Mouse (Mus musculus): ENCODE results near the gene Ssbp2. TPM values are rescaled to one million over a fixed set of nuclear protein-coding genes. Genes with fewer than 3 reads are reported as not detected.

The Ssbp2 gene
- polyA plus RNA-seq, 1 experiment from 2014 or later: 198 TPM

DNA sequence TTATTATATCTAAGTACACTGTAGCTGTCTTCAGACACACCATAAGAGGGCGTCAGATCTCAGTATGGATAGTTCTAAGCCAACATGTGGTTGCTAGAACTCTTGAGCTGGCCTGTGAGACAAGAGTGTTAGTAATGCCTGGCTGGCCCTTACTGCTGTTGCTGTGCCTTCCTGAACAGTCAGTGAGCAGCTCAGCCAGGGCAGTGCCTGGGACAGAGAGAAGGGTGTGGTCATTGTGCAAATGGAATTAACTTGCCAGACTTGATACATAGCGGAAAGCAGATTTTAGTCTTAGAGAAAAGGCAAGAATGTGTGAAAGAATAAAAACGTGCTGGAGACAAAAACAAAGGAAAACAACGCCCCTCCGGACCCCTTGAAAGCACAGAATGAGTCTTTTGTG, 83.5 kb downstream of the Ssbp2 start:
- WGBS: 76% methylated on average over 5 of the region's 5 CpGs
- Histone ChIP-seq H3K9me3 (replicated peaks; ENCODE audit: control insufficient read depth, low read length) (no peaks in the 10 kb centered on the region), H3K9ac (replicated peaks; ENCODE audit: low read length) (no peak overlapping the region), H3K27me3 (ENCODE audit: control insufficient read depth, insufficient read depth, low read length) (no peaks in the 10 kb centered on the region), H3K27ac (replicated peaks; ENCODE audit: low read depth, low read length) (no peak overlapping the region), H3K4me2 (ENCODE audit: low read depth, low read length) (no peak overlapping the region), H3K4me1 (ENCODE audit: control insufficient read depth, insufficient read depth, low read length) (no peaks in the 10 kb centered on the region), H3K36me3 (replicated peaks; ENCODE audit: control insufficient read depth, insufficient read depth, low read depth, low read length) (no peaks in the 10 kb centered on the region), H3K4me3 (ENCODE audit: low read depth, low read length) (no peak overlapping the region)
- no peak for DNase-seq (ENCODE audit: low spot score)
- ATAC-seq (replicated peaks; ENCODE audit: insufficient number of reproducible peaks, low FRiP score, low TSS enrichment, low read depth): no peak

DNA sequence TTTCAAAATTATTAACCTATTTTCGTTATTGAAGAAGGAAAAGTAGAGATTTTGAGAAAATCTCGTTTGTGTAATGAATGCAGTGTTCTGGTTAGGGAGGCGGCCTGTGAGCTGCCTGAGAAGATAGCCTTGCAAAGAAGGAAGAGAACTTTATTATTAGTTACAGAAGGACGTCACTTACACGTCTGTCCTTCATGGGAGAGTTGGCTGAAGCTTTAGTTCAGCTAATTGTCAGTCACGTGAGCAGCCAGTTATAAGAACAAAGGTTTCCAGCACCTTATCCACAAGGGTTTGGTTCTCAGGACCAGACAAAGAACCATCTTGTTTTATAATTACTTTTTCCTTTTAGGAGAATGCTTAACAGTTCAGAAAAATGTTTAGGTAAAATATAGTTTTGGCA, 104.0 kb downstream of the Ssbp2 start:
- ATAC-seq (replicated peaks; ENCODE audit: insufficient number of reproducible peaks, low FRiP score, low TSS enrichment, low read depth) (no peak), DNase-seq (ENCODE audit: low spot score) (no peak)
- Histone ChIP-seq H3K27ac (replicated peaks; ENCODE audit: low read depth, low read length) (no peak overlapping the region), H3K9me3 (replicated peaks; ENCODE audit: control insufficient read depth, low read length) (no peaks in the 10 kb centered on the region), H3K9ac (replicated peaks; ENCODE audit: low read length) (no peak overlapping the region), H3K4me2 (ENCODE audit: low read depth, low read length) (no peak overlapping the region), H3K4me3 (ENCODE audit: low read depth, low read length) (no peak overlapping the region), H3K27me3 (ENCODE audit: control insufficient read depth, insufficient read depth, low read length) (no peaks in the 10 kb centered on the region), H3K36me3 (replicated peaks; ENCODE audit: control insufficient read depth, insufficient read depth, low read depth, low read length) (no peaks in the 10 kb centered on the region), H3K4me1 (ENCODE audit: control insufficient read depth, insufficient read depth, low read length) (no peaks in the 10 kb centered on the region)
- 66% methylated on average over 6 of the region's 6 CpGs for WGBS

GRCm38 (mm10) chr13:91564755-91565154, 104.7 kb downstream of the Ssbp2 start:
- H3K4me3 ChIP-seq (ENCODE audit: low read depth, low read length): no peak overlapping the region
- H3K9me3 ChIP-seq (replicated peaks; ENCODE audit: control insufficient read depth, low read length): no peaks in the 10 kb centered on the region
- no peak overlapping the region for H3K9ac ChIP-seq (replicated peaks; ENCODE audit: low read length)
- H3K4me1 ChIP-seq (ENCODE audit: control insufficient read depth, insufficient read depth, low read length): no peaks in the 10 kb centered on the region
- no peak overlapping the region for H3K27ac ChIP-seq (replicated peaks; ENCODE audit: low read depth, low read length)
- WGBS: 91% methylated on average over 6 of the region's 6 CpGs
- DNase-seq (ENCODE audit: low spot score): no peak
- no peaks in the 10 kb centered on the region for H3K36me3 ChIP-seq (replicated peaks; ENCODE audit: control insufficient read depth, insufficient read depth, low read depth, low read length)
- ATAC-seq (replicated peaks; ENCODE audit: insufficient number of reproducible peaks, low FRiP score, low TSS enrichment, low read depth): no peak
- no peaks in the 10 kb centered on the region for H3K27me3 ChIP-seq (ENCODE audit: control insufficient read depth, insufficient read depth, low read length)
- H3K4me2 ChIP-seq (ENCODE audit: low read depth, low read length): no peak overlapping the region

DNA sequence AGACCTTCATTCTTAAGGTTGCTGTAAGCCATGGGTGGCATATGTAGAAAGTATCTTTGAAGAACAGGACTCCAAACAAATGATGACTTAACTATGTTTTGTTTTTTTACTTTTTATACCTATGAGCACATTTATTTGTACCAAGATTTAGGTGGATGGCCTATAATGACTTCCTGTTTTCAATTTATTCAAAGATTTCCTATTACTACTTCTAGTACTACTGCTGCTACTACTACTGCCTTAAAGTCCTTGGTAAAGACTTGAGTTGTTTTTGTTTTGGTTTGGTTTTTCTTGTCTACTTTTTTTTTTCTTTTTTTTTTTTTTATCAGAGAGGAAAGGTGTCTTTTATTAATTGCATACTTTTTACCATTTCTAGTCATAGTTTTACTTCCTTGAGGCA, 121.4 kb downstream of the Ssbp2 start:
- Histone ChIP-seq H3K4me3 (ENCODE audit: low read depth, low read length) (no peak overlapping the region), H3K9me3 (replicated peaks; ENCODE audit: control insufficient read depth, low read length) (no peaks in the 10 kb centered on the region), H3K27me3 (ENCODE audit: control insufficient read depth, insufficient read depth, low read length) (no peaks in the 10 kb centered on the region), H3K4me1 (ENCODE audit: control insufficient read depth, insufficient read depth, low read length) (no peaks in the 10 kb centered on the region), H3K9ac (replicated peaks; ENCODE audit: low read length) (no peak overlapping the region), H3K36me3 (replicated peaks; ENCODE audit: control insufficient read depth, insufficient read depth, low read depth, low read length) (no peaks in the 10 kb centered on the region), H3K27ac (replicated peaks; ENCODE audit: low read depth, low read length) (no peak overlapping the region), H3K4me2 (ENCODE audit: low read depth, low read length) (no peak overlapping the region)
- no peak for DNase-seq (ENCODE audit: low spot score)
- ATAC-seq (replicated peaks; ENCODE audit: insufficient number of reproducible peaks, low FRiP score, low TSS enrichment, low read depth): no peak

DNA sequence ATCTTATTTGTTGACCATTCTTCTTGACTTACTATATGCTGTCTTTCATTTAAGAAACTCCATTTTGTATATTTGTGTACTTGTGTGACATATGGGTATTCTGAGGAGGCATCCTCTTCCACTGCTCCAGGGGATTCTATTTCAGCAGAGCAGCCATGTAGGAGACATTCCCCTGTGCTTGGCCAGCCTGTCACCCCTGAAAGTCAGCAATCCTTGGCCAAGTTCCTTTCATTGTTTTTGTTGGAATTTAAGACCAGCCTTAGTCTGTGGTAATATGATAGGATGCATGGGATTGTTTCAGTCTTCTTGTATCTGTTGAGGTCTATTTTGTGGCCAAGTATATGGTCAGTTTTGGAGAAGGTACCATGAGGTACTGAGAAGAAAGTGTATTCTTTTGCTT, 122.1 kb downstream of the Ssbp2 start:
- ATAC-seq (replicated peaks; ENCODE audit: insufficient number of reproducible peaks, low FRiP score, low TSS enrichment, low read depth): no peak
- H3K4me1 ChIP-seq (ENCODE audit: control insufficient read depth, insufficient read depth, low read length): no peaks in the 10 kb centered on the region

DNA sequence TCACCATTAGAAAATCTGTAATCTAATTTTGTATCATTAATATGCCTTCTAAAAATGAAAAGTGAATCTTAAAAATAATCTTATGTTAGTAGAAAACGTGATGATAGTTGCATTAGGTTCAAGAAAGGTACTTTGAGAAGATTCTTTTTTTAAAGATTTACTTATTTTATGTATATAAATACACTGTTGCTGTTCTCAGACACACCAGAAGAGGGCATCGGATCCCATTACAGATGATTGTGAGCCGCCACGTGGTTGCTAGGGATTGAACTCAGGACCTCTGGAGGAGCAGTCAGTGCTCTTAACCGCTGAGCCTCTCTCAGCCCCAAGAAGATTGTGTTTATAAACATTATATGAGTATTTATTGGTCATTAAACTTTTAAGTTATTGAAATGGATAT, 126.3 kb downstream of the Ssbp2 start:
- no peak for DNase-seq (ENCODE audit: low spot score)
- 68% methylated on average over 5 of the region's 5 CpGs for WGBS
- no peaks in the 10 kb centered on the region for H3K9me3 ChIP-seq (replicated peaks; ENCODE audit: control insufficient read depth, low read length)
- H3K4me3 ChIP-seq (ENCODE audit: low read depth, low read length): no peak overlapping the region
- H3K4me2 ChIP-seq (ENCODE audit: low read depth, low read length): no peak overlapping the region
- H3K9ac ChIP-seq (replicated peaks; ENCODE audit: low read length): no peak overlapping the region
- H3K27me3 ChIP-seq (ENCODE audit: control insufficient read depth, insufficient read depth, low read length): no peaks in the 10 kb centered on the region
- H3K4me1 ChIP-seq (ENCODE audit: control insufficient read depth, insufficient read depth, low read length): no peaks in the 10 kb centered on the region
- no peak for ATAC-seq (replicated peaks; ENCODE audit: insufficient number of reproducible peaks, low FRiP score, low TSS enrichment, low read depth)
- H3K27ac ChIP-seq (replicated peaks; ENCODE audit: low read depth, low read length): no peak overlapping the region
- no peaks in the 10 kb centered on the region for H3K36me3 ChIP-seq (replicated peaks; ENCODE audit: control insufficient read depth, insufficient read depth, low read depth, low read length)

More for the DNA sequence above, 122.1 kb downstream of the Ssbp2 start:
- no peak overlapping the region for H3K4me2 ChIP-seq (ENCODE audit: low read depth, low read length)
- no peaks in the 10 kb centered on the region for H3K36me3 ChIP-seq (replicated peaks; ENCODE audit: control insufficient read depth, insufficient read depth, low read depth, low read length)
- H3K9ac ChIP-seq (replicated peaks; ENCODE audit: low read length): no peak overlapping the region
- H3K27me3 ChIP-seq (ENCODE audit: control insufficient read depth, insufficient read depth, low read length): no peaks in the 10 kb centered on the region
- H3K4me3 ChIP-seq (ENCODE audit: low read depth, low read length): no peak overlapping the region
- DNase-seq (ENCODE audit: low spot score): no peak
- H3K9me3 ChIP-seq (replicated peaks; ENCODE audit: control insufficient read depth, low read length): no peaks in the 10 kb centered on the region
- H3K27ac ChIP-seq (replicated peaks; ENCODE audit: low read depth, low read length): no peak overlapping the region

DNA sequence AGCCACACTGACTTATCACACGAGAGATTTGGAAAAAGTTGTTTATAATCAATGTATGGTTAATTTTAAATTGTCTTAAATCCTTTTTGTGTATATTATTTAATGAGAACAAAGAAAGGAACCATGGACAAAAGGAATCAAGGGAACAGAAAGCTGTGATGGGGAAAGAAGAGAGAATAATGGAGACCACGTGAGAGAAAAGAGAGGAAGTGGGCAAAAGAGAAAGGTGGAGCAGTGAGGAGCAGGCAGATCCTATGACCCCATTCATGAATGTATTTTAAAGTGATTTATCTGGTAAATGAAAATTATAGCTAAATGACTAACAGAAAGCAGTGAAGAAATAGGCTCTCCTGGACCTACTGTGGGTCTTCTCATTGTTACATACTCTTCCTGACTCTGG, 128.4 kb downstream of the Ssbp2 start:
- ATAC-seq (replicated peaks; ENCODE audit: insufficient number of reproducible peaks, low FRiP score, low TSS enrichment, low read depth) (no peak), DNase-seq (ENCODE audit: low spot score) (no peak)
- Histone ChIP-seq H3K27ac (replicated peaks; ENCODE audit: low read depth, low read length) (no peak overlapping the region), H3K9me3 (replicated peaks; ENCODE audit: control insufficient read depth, low read length) (no peaks in the 10 kb centered on the region), H3K27me3 (ENCODE audit: control insufficient read depth, insufficient read depth, low read length) (no peaks in the 10 kb centered on the region), H3K9ac (replicated peaks; ENCODE audit: low read length) (no peak overlapping the region), H3K4me1 (ENCODE audit: control insufficient read depth, insufficient read depth, low read length) (no peaks in the 10 kb centered on the region), H3K4me3 (ENCODE audit: low read depth, low read length) (no peak overlapping the region), H3K36me3 (replicated peaks; ENCODE audit: control insufficient read depth, insufficient read depth, low read depth, low read length) (no peaks in the 10 kb centered on the region), H3K4me2 (ENCODE audit: low read depth, low read length) (no peak overlapping the region)
- WGBS: 59% methylated on average over 2 of the region's 2 CpGs

- H3K9ac ChIP-seq (replicated peaks; ENCODE audit: low read length): no peak overlapping the region
- no peak overlapping the region for H3K27ac ChIP-seq (replicated peaks; ENCODE audit: low read depth, low read length)
- no peaks in the 10 kb centered on the region for H3K36me3 ChIP-seq (replicated peaks; ENCODE audit: control insufficient read depth, insufficient read depth, low read depth, low read length)
- no peak for DNase-seq (ENCODE audit: low spot score)
- no peak for ATAC-seq (replicated peaks; ENCODE audit: insufficient number of reproducible peaks, low FRiP score, low TSS enrichment, low read depth)
- H3K27me3 ChIP-seq (ENCODE audit: control insufficient read depth, insufficient read depth, low read length): no peaks in the 10 kb centered on the region
- 73% methylated on average over 4 of the region's 4 CpGs for WGBS
- no peak overlapping the region for H3K4me3 ChIP-seq (ENCODE audit: low read depth, low read length)
- no peak overlapping the region for H3K4me2 ChIP-seq (ENCODE audit: low read depth, low read length)
- no peaks in the 10 kb centered on the region for H3K9me3 ChIP-seq (replicated peaks; ENCODE audit: control insufficient read depth, low read length)
- no peaks in the 10 kb centered on the region for H3K4me1 ChIP-seq (ENCODE audit: control insufficient read depth, insufficient read depth, low read length)
Measured at GRCm38 (mm10) chr13:91591863-91592262, 131.8 kb downstream of the Ssbp2 start.

DNA sequence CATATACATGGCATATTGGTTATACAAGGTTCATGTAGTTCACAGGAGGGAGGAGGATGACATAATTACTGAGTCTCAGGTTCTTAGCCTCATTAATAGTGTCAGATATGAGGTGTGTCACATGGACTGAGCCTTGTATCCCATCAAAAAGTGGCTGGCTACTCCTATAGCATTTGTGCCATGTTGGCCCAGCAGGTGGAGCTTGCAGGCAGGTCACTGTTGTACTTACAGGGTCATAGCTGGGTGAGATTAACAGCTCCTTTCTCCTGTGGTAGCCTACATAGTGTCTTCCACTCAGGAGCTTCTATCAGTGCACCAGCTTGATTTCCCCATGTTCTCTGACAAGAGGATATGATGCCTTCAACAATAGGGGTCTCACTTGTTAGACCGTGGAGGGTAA, 135.2 kb downstream of the Ssbp2 start:
- Histone ChIP-seq H3K4me1 (ENCODE audit: control insufficient read depth, insufficient read depth, low read length) (no peaks in the 10 kb centered on the region), H3K36me3 (replicated peaks; ENCODE audit: control insufficient read depth, insufficient read depth, low read depth, low read length) (no peaks in the 10 kb centered on the region), H3K27ac (replicated peaks; ENCODE audit: low read depth, low read length) (no peak overlapping the region), H3K9me3 (replicated peaks; ENCODE audit: control insufficient read depth, low read length) (no peaks in the 10 kb centered on the region), H3K9ac (replicated peaks; ENCODE audit: low read length) (no peak overlapping the region), H3K4me2 (ENCODE audit: low read depth, low read length) (no peak overlapping the region), H3K4me3 (ENCODE audit: low read depth, low read length) (no peak overlapping the region), H3K27me3 (ENCODE audit: control insufficient read depth, insufficient read depth, low read length) (no peaks in the 10 kb centered on the region)
- no peak for DNase-seq (ENCODE audit: low spot score)
- WGBS: 93% methylated on average over 1 of the region's 1 CpGs
- no peak for ATAC-seq (replicated peaks; ENCODE audit: insufficient number of reproducible peaks, low FRiP score, low TSS enrichment, low read depth)
